Mouse (Mus musculus) heart, postnatal 14 days (tissue): ENCODE measurements at regions not wholly inside any gene's neighbourhood (a gene's known extent, or its start where the extent isn't known, plus 50 kb on each side); places are given as distances from the start of the nearest gene placed in this dataset.

ENCODE experiments used
- DNase-seq, 2 experiments: peaks; one replicate each; pipeline ENCODE4 v3.0.0; 2021 to 2022
- intact Hi-C: fragments of 180-260 bp; cut with DNase I; formaldehyde crosslinking; loops from one replicate; pipeline ENCODE4 v1.15.1; 2025

DNA sequence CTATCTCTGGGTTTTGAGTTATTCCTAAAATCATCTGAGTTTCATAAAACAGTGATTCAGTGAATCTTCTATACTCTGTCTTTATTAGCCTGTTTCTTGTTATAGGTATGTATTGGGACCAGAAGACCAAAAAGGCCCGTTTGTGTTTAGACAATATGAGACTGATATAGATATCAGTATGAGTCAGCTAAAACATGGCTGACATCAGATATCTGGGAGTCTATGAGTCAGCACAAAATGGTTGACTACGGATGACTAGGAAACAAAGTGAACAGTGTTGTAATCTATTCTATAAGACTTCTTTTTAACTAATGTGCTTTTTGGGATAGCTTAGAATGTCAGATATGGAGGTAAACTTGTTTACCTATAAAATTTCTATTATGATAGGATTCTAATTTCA, 305.2 kb upstream of the Epha4 start:
- intact Hi-C loops: no loop called here

DNA sequence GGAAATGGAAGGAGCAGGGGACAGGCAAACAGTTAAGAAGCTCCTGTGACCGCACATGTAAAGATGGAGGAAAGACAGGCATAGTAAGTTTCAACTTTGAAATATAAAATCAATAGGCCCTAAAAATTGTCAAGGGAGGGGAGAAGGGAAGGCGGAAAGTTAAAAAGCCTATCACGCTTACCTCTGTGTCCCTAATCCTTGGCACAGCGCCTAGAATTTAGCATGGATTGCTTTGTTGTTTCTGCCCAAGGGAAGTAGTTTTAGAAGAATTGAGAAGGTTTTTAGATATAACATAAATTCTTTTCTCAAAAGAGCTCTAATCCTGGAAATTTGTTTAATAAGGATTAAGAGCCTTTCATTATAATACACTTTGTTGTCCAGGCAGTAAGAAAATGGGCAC, 300.6 kb upstream of the Epha4 start:
- intact Hi-C loops: no loop called here
- no peak for DNase-seq

More for the DNA sequence above, 305.2 kb upstream of the Epha4 start:
- DNase-seq: no peak

DNA sequence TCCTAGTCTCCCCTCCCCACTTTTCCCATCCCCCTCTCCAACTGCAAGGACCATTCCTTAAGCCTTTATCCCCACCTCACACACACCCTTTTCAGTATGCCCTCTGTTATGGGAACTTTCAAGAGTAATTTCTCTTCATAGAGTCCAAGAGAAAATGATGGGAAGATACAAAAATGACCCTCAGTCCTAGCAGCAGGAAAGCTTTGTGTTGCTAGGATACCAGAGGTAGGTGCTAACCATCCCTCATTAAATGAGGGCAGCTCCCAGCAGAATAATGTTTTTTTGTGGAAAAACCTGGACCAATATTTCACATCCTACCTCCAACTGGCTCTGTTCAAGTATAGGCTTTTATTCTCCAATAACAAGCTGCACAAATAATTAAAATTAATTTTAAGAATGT, 296.7 kb upstream of the Epha4 start:
- intact Hi-C loops: no loop called here
- DNase-seq: no peak

DNA sequence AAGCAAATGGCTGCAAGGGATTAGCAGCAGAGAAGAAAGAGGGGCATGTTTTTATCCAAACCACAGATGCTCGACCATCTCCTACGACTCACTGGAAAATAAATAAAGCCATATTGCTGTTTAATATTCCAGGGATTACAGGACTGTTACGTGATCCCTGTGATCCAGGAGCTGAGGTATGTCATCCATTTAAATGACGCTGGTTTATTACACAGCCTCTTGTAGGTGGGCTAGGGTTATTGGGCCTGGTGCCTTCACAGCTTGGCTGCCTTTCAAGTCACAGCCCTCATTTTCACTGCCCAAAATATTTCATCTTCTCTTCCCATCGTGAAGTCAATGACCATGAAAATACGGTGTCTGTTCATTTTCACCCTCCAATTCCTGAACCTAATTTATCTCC, 276.1 kb upstream of the Epha4 start:
- intact Hi-C loops: no loop called here
- no peak for DNase-seq

DNA sequence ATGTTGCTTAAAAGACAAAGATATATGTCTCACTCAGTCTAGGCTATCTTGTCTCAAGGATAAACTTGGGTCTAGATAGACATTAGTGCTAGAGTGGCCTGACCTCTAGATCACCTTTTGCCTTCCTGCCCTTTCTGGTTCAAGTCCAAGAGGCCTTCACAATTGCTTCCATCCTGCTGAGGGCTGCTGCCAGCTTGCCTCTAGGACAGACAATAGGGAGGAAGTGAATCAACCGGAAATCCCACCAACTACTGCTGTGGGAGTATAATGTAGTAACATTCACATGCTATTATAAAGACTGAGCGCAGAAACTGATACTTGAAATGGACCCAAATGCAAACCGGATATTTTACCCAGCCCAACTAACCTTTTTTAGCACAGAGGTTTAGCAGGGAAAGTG, 239.4 kb upstream of the Epha4 start:
- DNase-seq: peak in 1 of 2 experiments; percentile 2
- intact Hi-C loops: no loop called here

DNA sequence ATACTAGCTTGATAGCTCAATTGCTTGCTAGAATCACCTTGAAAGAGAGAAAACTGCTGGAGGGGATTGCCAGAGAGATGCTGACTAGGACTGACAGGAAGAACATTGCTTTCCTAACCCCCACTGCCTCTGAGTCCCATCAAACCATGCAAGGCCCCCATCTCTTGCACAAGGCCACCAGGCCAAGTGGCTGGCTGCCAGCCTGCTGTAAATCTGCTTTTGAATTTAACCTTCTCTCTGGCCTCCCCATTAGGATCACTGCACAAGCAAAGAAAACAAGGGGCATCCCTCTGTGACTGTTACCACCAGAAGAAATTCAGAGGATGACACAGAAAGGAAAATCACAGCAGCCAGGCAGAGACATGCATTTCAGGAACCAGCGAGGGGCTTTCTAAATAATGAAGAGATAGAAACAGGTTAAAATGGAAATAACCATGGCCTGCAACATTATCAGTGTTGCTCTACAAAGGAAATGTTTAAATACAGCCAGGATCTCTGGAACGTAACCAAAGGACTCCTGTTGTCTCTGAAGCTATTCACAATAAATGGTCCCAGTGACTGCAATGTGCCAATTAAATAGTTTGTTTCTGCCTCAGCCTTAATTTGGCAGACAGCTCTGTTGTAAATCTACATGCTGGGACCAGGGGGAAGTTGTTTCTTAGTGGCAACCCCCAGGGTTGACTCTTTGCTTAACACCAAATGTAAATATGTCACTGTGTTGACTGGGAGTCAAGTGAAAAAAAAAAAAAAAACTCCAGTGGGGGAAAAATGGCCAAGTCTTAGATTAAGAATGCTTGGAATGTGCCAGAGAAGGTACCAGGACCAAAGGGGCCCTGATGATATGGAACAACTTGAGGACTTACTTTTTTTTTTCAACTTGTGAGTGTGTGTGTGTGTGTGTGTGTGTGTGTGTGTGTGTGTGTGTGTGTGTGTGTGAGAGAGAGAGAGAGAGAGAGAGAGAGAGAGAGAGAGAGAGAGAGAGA, 233.9 kb upstream of the Epha4 start:
- intact Hi-C loops: no loop called here
- no peak for DNase-seq

DNA sequence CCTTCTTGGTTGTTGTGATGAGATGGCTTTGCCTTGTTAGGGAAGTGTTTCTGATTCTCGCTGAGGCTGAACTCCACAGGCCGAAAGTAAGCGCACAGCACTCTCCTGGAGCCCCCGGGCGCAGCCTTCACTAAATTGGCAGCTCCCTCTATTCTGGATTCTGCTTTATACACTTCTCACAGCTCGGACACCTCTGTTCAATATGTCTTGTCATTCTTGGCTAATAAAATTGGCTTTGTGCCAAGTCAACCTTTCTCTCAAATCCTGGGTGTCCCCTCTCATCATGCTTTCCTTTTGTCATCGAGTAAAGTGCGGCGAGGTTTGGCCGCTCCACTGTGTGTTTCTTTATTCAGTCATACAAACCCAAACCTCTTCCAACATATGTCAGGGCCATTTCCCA, 217.2 kb upstream of the Epha4 start:
- no peak for DNase-seq
- intact Hi-C loops: no loop called here

DNA sequence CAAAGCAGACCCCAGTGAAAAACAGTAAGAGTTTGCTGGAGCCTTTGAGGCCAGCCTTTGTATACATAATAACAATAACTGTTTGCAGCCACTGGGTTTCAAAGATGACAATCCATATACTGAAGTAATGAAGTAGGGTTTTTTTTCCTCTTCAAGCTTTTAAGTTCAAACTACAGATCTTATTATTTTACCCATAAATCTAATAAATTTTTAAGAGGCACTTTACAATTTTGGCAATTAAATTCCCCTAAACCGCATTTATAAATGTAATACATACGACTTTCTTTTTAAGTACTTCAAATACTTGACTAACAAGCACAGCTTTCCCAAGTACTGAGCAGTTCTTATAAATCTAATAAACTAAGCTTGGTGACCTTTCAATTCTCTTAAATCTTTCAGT, 212.7 kb upstream of the Epha4 start:
- no peak for DNase-seq
- intact Hi-C loops: no loop called here

DNA sequence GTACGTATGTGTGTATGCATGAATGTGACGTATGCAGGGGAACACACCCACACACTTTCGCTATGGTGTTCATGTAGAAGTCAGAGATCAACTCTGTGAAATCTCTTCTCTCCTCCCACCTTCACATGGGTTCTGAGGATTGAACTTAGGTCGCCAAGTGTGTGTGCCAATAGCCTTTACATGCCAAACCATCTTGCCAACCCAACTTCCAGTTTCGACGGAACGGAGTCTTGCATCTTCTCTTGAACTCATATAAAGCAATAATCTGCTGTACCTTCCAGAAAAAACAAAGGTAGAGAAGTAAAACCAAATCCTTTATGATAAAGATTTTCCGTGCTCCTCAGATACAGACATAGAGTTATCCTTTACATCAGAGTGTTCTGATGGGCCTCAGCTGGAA, 208.4 kb upstream of the Epha4 start:
- intact Hi-C loops: no loop called here
- no peak for DNase-seq

DNA sequence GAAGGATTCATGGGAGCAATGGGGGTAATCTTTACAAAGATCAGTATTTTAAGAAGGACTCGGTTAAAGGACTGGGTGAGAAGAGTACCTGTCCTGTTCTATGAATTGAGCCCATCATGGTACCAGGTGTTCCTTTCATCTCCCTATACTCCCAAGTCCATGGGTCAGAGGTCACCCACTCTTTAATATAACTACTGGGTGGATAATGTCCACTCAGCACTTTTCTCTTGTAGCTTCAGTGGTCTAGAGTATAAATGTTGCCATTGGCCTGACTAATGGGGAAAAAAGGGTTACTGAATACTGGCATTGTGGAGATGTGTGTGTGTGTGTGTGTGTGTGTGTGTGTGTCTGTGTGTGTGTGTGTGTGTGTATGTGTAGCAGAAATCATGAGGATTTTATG, 206.0 kb upstream of the Epha4 start:
- no peak for DNase-seq

DNA sequence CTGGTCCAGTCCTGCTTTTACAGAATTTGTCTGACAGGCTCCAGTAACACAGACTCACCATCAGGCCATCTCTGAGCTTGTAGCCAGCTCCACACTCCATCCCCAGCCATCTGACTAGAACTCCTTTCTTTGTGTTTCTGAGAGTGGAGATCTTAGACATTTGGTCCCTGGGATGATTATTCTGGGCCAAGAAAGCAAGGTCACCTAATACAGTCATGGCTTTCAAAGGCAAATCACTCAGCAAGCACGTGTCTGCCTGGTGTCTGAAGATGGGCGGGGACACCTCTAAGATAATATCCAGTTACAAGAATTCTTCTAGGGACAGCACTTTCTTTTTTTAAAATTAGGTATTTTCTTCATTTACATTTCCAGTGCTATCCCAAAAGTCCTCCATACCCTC, 198.1 kb upstream of the Epha4 start:
- intact Hi-C loops: no loop called here
- no peak for DNase-seq

More for the DNA sequence above, 206.0 kb upstream of the Epha4 start:
- intact Hi-C loops: no loop called here

DNA sequence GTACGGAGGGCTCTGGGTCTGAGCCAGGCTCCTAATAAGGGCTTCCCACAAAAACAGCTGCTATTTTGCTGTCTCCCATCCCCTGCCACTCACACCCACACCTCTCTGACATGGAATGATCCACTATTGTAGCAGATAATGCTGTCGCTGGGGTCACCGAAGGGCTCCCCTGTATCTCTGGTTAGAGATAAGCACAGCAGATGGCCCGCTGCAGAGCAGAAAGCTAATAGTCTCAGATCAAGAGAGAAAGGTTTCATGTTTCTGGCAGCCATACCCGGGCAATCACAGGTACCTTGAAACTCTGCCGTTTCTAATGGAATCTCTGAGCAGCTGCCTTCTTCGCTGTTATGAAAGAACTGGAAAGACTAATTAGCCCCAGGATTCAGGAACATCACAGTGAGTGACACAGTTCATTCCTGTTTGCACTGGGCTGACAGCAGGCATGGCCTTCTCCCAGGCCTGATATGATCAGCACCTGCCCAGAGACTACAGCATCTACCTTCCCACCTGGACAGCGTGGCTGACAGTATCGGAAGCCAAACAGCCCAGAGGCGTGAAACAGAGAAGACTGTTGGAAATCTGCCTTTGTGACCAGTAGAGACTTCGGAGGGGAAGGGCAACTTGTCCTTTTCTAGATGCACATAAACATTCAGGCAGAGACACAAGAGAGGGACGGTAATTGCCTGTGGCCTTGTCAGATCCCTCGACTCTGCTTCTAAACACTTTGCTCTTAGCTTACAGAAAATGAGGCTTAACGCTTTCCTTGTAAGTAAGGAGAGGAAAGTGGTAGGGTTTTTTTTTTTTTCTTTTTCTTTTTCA, 193.5 kb upstream of the Epha4 start:
- intact Hi-C loops: no loop called here
- no peak for DNase-seq

DNA sequence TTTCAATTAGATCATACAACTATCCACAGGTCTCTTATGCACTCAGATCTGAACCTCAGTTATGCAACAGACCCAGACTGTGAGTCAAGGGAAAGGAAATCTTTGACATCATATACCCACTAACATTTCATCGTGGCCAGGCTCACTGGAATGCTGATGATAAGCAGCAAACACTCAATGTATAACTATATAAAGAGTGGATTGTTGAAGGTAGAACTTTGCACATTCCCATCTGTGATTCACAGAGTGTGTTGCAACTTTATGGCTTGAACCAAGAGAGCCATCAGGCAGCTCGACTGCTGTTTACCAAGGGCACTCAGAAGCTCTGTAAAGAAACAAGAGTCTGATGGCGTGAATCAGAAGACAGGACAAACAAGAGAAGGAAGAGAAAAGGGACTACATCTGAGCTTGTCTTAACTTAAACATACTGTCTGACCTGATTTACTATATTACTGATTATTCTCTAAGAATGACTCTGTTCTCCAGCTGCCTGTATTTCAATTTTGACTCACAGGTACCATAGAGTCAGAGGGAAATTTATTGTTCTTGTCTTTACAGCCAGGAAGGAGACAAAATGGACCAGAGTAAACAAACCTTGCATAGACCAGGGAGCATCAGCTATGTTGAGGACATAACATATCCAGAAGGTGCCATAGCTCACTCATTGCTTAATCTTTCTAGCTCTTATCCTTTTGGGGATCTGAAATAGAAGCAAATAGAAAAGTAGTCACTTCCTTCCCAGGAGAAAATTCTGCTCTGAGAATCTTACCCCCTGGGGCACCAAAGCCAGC, 180.5 kb upstream of the Epha4 start:
- DNase-seq: no peak
- intact Hi-C loops: no loop called here

DNA sequence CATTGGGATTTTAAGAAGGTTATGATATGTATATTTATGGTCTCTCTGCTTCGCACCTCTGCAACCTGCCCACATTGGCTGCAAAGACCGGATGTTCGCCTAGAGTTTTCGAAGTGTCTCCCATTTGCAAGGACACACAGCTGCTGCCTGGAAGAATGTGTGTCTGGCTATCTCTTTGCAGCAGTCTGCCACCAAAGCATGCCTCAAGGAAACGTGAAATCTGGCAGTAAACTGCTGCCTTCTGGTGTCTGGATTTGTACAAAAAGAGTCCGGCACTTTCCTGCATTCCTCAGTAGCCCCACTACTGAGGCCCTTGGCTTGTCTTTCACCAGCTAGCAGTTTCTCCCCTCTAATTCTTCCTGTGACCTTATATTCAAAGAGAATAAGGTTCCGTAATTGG, 148.5 kb upstream of the Epha4 start:
- intact Hi-C loops: no loop called here
- DNase-seq: no peak

DNA sequence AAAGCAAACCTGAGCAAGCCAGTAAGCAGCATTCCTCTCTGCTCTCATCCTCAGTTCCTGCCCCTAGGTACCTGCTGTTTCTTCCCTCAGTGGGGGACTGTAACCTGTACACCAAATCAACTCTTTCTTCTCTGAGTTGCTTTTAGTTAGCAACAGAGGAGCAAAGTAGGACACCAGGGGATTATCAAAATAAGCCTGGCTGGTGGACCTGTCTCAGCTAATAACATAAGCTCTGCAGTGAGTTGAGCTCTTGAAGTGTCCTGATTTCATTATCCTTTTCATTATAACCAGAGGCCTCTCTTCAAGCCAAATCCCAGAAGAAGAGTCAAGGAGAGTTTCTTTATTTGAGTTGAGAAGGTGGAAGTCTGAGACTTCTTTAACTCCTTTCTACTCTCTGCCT, 145.5 kb upstream of the Epha4 start:
- no peak for DNase-seq
- intact Hi-C loops: no loop called here

DNA sequence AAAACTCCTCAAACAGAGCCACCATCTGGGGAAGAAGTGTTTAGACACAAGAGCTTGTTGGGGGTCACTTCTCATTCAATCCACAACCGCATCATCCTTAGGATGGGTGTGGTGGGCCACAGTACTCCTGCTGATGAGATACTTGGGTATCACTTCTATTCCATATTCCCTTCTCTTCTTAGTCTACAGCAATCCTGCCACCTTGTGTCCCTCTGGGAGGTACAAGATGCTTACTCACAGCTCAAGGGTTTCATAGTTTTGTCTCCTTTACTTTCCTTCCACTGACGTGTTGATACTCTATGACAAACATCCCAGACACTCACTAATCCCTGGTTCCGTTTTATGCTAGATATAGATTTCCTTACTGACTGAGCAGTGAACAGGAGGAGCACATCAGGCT, 122.1 kb upstream of the Epha4 start:
- intact Hi-C loops: no loop called here
- no peak for DNase-seq

DNA sequence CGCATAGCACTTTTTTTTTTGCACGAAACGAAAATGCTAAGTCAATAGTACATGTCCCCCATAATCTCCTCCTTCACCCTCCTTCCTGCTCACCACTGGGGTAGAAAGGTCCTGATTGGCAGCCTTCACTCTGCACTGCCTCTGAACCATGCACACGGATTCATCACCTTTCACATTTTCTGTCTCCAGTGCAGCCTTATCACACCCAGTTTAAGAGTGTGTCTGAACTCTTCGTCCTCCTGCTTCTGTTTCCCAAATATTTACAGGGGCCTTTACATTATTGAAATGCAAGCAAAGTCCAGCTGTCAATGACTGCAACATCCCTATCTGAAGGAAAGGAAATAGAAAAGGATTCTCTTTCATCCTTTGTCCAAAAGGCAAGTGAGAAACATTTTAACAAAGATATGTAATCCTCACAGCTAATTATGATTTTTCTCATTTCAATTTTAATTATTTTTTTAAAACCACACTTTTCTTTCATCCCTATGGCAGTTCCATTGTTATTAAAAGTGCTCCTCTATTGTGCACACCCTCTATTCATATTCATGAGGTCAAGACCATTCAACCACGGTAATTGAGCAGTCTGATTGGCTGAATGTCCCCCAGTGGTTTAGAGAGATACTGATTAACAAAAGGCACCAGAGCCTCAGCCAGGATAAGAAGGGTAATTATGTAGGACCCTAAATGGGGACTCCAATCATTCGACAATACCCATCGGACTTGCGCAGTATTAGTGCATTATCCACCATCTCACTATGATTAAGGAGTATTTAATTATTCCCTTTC, 114.8 kb upstream of the Epha4 start:
- intact Hi-C loops: no loop called here
- no peak for DNase-seq

DNA sequence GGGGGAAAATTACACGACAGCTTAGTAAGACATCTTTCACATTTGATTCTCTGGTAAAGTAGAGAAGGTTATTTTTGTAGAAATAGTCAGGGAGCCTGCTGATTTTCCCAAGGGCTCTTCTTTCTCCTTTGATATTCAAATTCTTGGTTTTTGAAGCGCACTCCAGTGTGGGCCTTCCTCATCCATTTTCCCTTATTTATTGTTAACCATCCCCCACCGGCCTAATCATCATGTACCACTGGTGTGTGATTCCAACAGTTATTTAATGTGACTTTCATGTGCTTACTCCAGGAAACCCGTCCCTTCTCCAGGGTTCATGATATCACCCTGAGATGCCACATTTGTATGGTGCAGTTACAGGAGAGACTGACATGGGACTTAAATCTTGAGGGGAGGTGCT, 114.0 kb upstream of the Epha4 start:
- DNase-seq: no peak
- intact Hi-C loops: no loop called here

DNA sequence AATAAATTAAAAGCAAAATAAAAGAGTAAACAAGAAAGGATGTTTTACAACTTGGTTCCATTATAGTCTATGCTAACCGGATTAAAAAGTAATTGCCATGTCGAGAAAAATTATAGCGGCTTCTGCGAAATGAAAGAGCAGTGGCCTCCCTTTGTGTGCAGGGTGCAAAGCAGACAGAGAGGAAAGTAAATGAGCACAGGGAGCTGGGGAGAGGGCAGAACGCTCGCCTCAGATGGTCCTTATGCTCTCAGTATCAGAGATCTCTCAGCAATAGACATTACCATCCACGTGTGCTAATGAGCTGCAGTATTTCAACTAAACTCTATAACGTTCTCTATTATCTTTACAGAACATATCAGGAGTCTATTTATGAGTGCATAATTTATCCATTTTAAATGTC, 102.6 kb upstream of the Epha4 start:
- DNase-seq: no peak
- intact Hi-C loops: no loop called here

DNA sequence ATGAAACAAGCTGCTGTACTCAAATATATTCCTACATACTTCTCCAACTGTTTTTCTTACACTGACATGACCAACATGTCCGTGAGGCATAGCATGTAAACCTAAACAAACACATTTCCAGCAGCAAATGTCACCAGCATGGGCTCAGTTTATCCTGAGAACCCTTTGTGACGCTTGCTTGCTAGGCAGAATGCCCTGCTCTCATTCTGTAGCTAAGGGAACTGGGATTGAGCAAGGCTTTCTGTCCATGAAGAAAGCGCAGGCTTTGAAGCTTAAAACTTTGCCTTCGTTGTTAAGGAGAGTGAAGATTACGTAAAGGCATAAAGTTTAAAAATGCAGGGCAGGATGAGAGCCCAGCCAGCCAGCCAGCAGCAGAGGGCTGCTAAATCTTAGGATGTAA, 85.6 kb upstream of the Epha4 start:
- intact Hi-C loops: no loop called here
- DNase-seq: no peak
